29 mouse cellular contexts compared by ENCODE assay signal in the genomic region with DNA sequence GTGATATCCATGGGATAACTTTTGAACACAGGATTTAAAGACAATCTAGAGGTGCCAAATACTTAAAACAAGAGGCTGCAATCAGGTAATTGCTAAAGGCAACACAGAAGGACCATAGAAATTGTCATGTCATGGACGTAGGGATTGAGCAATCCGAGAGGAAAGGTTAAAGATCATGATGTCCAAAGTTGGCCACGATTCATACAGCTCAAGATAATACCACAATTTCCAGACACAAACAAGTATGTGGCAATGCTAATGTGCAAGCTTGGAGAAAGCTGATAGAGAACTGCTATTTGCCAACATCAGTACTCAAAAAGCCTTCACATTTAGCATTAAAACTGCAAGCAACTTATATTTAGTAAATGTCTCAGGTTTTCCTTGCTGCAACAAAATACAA. TPM values are rescaled to one million over a fixed set of nuclear protein-coding genes. Genes with fewer than 3 reads are reported as not detected.
"Had no signal": no experiment of that assay in that cellular context is flagged by ENCODE, and none has a peak within 500 bp of the region (broad histone marks: within the 10 kb centered on the region; RNA-seq: fewer than 3 reads in every experiment).

No protein-coding gene starts in this region.

- H3K9me3 ChIP-seq: kidney, embryonic 15.5 days; midbrain, embryonic 10.5 days; midbrain, embryonic 13.5 days had no signal

- H3K4me3 ChIP-seq: kidney, embryonic 15.5 days; left cerebral cortex, adult 2 months; megakaryocyte, embryonic 14.5 days; midbrain, embryonic 10.5 days; midbrain, embryonic 13.5 days; myocyte had no signal

- H3K27ac ChIP-seq: kidney, embryonic 15.5 days; left cerebral cortex, adult 2 months; liver, embryonic 14.5 days; midbrain, embryonic 10.5 days; midbrain, embryonic 13.5 days had no signal

- H3K9ac ChIP-seq: kidney, embryonic 15.5 days; liver, embryonic 14.5 days; midbrain, embryonic 13.5 days had no signal

- H3K36me3 ChIP-seq: kidney, embryonic 15.5 days; midbrain, embryonic 10.5 days; midbrain, embryonic 13.5 days had no signal

- H3K27me3 ChIP-seq: kidney, embryonic 15.5 days; megakaryocyte, embryonic 14.5 days; midbrain, embryonic 13.5 days had no signal

- ATAC-seq: midbrain, embryonic 16.5 days had no signal

- H3K4me1 ChIP-seq: kidney, embryonic 15.5 days; megakaryocyte, embryonic 14.5 days; midbrain, embryonic 10.5 days; midbrain, embryonic 13.5 days had no signal

- DNase-seq: kidney, adult 11 months; kidney, adult 8-10 months; kidney, postnatal 10 days; kidney, postnatal 36 days; layer of hippocampus, postnatal 36 days; lung, adult 2 months; lung, postnatal 14 days; thymus, adult 18-20 months; thymus, postnatal 36 days had no signal

- H3K4me2 ChIP-seq: kidney, embryonic 15.5 days; midbrain, embryonic 13.5 days had no signal

RNA-seq across cellular contexts. Expression of a gene that starts 26.7 kb away (rescaled TPM):
- total RNA-seq: layer of hippocampus, adult 8-10 months; layer of hippocampus, postnatal 10 days; layer of hippocampus, postnatal 36 days; left cerebral cortex, adult 2 months; left cerebral cortex, postnatal 10 days; left cerebral cortex, postnatal 36 days; monocyte, adult 5-6 weeks had no signal
- polyA plus RNA-seq: limb, embryonic 11.5 days; limb, embryonic 14.5 days; lung, adult 2 months; lung, embryonic 16.5 days; midbrain, embryonic 10.5 days; midbrain, embryonic 13.5 days; midbrain, embryonic 16.5 days; myocyte; neural tube, embryonic 11.5 days; neural tube, embryonic 14.5 days; spleen, adult 2 months; testis, adult 2 months had no signal
